8 mouse cellular contexts compared by ENCODE assay signal in genomic region chr2:147298499-147298896, GRCm38 (mm10).
A peak's percentile ranks its signal among the peaks of the same experiment; 100 is the strongest.
DNase-seq lines count a peak whose midpoint lies in the region; ATAC-seq and TF ChIP-seq lines count a peak whose summit lies in the region.

No protein-coding gene starts in this region.

- WGBS in forebrain, embryonic 11.5 days, result 71% methylated on average over 7 of the region's 7 CpGs
- WGBS in forebrain, embryonic 10.5 days, result 75% methylated on average over 7 of the region's 7 CpGs
- WGBS in hindbrain, postnatal 0 days, result 29% methylated on average over 7 of the region's 7 CpGs
- WGBS in neural tube, embryonic 15.5 days, result 38% methylated on average over 7 of the region's 7 CpGs

- no peak overlapping the region for H3K27ac ChIP-seq in forebrain, embryonic 11.5 days (ENCODE audit: low read depth, low read length)
- H3K27ac ChIP-seq in forebrain, embryonic 10.5 days, result no peak overlapping the region
- peak overlapping the region; percentile 77; the same call in 1 of the 2 replicates for H3K27ac ChIP-seq in hindbrain, postnatal 0 days
- peak overlapping the region; percentile 68 for H3K27ac ChIP-seq in neural tube, embryonic 15.5 days (replicated peaks)

- TF ChIP-seq CTCF in brain, embryonic 14.5 days (IDR thresholded peaks at IDR 0.05; ENCODE audit: borderline replicate concordance, extremely low read depth, insufficient read depth, insufficient read length), result no peak
- TF ChIP-seq CTCF in hindbrain, postnatal 0 days (IDR thresholded peaks at IDR 0.05; ENCODE audit: low read depth), result no peak

- DNase-seq in forebrain, embryonic 11.5 days (ENCODE audit: low spot score), result no peak
- DNase-seq in forebrain, embryonic 10.5 days (ENCODE audit: extremely low spot score, low spot score), result no peak
- DNase-seq in brain, embryonic 14.5 days (ENCODE audit: low read depth), result peak; percentile 96
- DNase-seq in hindbrain, postnatal 0 days (ENCODE audit: low spot score), result peak; percentile 94
- DNase-seq in left cerebral cortex, postnatal 25 days (ENCODE audit: low spot score in 2 of 2), result peak; percentile 68 to 82

- H3K36me3 ChIP-seq in forebrain, embryonic 11.5 days (ENCODE audit: control insufficient read depth, insufficient read depth, low read length), result no peaks in the 10 kb centered on the region
- H3K36me3 ChIP-seq in forebrain, embryonic 10.5 days (replicated peaks), result no peaks in the 10 kb centered on the region
- no peaks in the 10 kb centered on the region for H3K36me3 ChIP-seq in hindbrain, postnatal 0 days (ENCODE audit: insufficient read depth, low read length)
- H3K36me3 ChIP-seq in neural tube, embryonic 15.5 days, result no peaks in the 10 kb centered on the region

- H3K4me1 ChIP-seq in forebrain, embryonic 11.5 days (replicated peaks; ENCODE audit: control insufficient read depth, insufficient read depth, low read length), result no peaks in the 10 kb centered on the region
- no peaks in the 10 kb centered on the region for H3K4me1 ChIP-seq in forebrain, embryonic 10.5 days
- 0 out of 2 replicates have a peak, but pooled peaks cover 6% of the 10 kb centered on the region for H3K4me1 ChIP-seq in hindbrain, postnatal 0 days (ENCODE audit: insufficient read depth, low read length)
- peaks cover 15% of the 10 kb centered on the region; the same call in 1 of the 2 replicates for H3K4me1 ChIP-seq in neural tube, embryonic 15.5 days

- 0 out of 2 replicates have a peak, but pooled peaks have one; percentile 24 for ATAC-seq in forebrain, embryonic 11.5 days (replicated peaks; ENCODE audit: low FRiP score)
- ATAC-seq in frontal cortex, adult (ENCODE audit: low TSS enrichment), result peak; percentile 95
- ATAC-seq in hindbrain, postnatal 0 days, result peak; percentile 97
- peak; percentile 93 for ATAC-seq in neural tube, embryonic 15.5 days (ENCODE audit: low FRiP score)
- ATAC-seq in erythroblast, adult 5-6 weeks (replicated peaks; ENCODE audit: low FRiP score, poor library complexity, severe bottlenecking), result no peak

- intact Hi-C loops in left cerebral cortex, postnatal 25 days (cut with DNase I), result no loop called here

- no peak overlapping the region for H3K4me2 ChIP-seq in forebrain, embryonic 11.5 days (ENCODE audit: low read depth, low read length, severe bottlenecking)
- H3K4me2 ChIP-seq in hindbrain, postnatal 0 days (ENCODE audit: low read depth, low read length), result no peak overlapping the region
- H3K4me2 ChIP-seq in neural tube, embryonic 15.5 days, result no peak overlapping the region

- H3K27me3 ChIP-seq in forebrain, embryonic 11.5 days (ENCODE audit: control insufficient read depth, insufficient read depth, low read length), result no peaks in the 10 kb centered on the region
- H3K27me3 ChIP-seq in forebrain, embryonic 10.5 days (ENCODE audit: poor library complexity, severe bottlenecking), result peaks cover 4% of the 10 kb centered on the region; the same call in 1 of the 2 replicates
- no peaks in the 10 kb centered on the region; the same call in 1 of the 2 replicates for H3K27me3 ChIP-seq in hindbrain, postnatal 0 days (ENCODE audit: insufficient read depth, low read length)
- H3K27me3 ChIP-seq in neural tube, embryonic 15.5 days (replicated peaks), result peaks cover 3% of the 10 kb centered on the region; the same call in 1 of the 2 replicates

- H3K4me3 ChIP-seq in forebrain, embryonic 11.5 days (ENCODE audit: low read depth, low read length), result no peak overlapping the region
- no peak overlapping the region for H3K4me3 ChIP-seq in forebrain, embryonic 10.5 days
- no peak overlapping the region for H3K4me3 ChIP-seq in hindbrain, postnatal 0 days (ENCODE audit: low read length)
- H3K4me3 ChIP-seq in neural tube, embryonic 15.5 days (replicated peaks), result no peak overlapping the region

- no peaks in the 10 kb centered on the region for H3K9me3 ChIP-seq in forebrain, embryonic 11.5 days (ENCODE audit: control insufficient read depth, low read length)
- H3K9me3 ChIP-seq in forebrain, embryonic 10.5 days, result no peaks in the 10 kb centered on the region
- H3K9me3 ChIP-seq in hindbrain, postnatal 0 days (ENCODE audit: low read length), result no peaks in the 10 kb centered on the region
- no peaks in the 10 kb centered on the region for H3K9me3 ChIP-seq in neural tube, embryonic 15.5 days (replicated peaks)

- no peak for TF ChIP-seq POLR2A in brain, embryonic 14.5 days (IDR thresholded peaks at IDR 0.05; ENCODE audit: borderline replicate concordance, extremely low read depth, insufficient read depth, insufficient read length, poor library complexity, severe bottlenecking)

- H3K9ac ChIP-seq in forebrain, embryonic 11.5 days (ENCODE audit: low read length), result no peak overlapping the region
- no peak overlapping the region for H3K9ac ChIP-seq in hindbrain, postnatal 0 days (replicated peaks; ENCODE audit: low read length)
- H3K9ac ChIP-seq in neural tube, embryonic 15.5 days (replicated peaks), result no peak overlapping the region

Comparison
In these comparisons a context has a peak if more than half of its experiments do, and no peak if none do; other contexts are left out.
1. DNase-seq: peak in brain, embryonic 14.5 days (single experiment), hindbrain, postnatal 0 days (single experiment) and left cerebral cortex, postnatal 25 days (2 of 2); none in forebrain, embryonic 11.5 days (single experiment) and forebrain, embryonic 10.5 days (single experiment).
2. H3K27ac ChIP-seq: peak in hindbrain, postnatal 0 days (single experiment) and neural tube, embryonic 15.5 days (single experiment); none in forebrain, embryonic 11.5 days (single experiment) and forebrain, embryonic 10.5 days (single experiment).